Mouse (Mus musculus): ENCODE data around the gene Ebpl. TPM values are rescaled to one million over a fixed set of nuclear protein-coding genes. Genes with fewer than 3 reads are reported as not detected.
A peak's percentile ranks its signal among the peaks of the same experiment; 100 is the strongest.

The Ebpl gene
- polyA plus RNA-seq, 1 experiment = 2.1 TPM

DNA sequence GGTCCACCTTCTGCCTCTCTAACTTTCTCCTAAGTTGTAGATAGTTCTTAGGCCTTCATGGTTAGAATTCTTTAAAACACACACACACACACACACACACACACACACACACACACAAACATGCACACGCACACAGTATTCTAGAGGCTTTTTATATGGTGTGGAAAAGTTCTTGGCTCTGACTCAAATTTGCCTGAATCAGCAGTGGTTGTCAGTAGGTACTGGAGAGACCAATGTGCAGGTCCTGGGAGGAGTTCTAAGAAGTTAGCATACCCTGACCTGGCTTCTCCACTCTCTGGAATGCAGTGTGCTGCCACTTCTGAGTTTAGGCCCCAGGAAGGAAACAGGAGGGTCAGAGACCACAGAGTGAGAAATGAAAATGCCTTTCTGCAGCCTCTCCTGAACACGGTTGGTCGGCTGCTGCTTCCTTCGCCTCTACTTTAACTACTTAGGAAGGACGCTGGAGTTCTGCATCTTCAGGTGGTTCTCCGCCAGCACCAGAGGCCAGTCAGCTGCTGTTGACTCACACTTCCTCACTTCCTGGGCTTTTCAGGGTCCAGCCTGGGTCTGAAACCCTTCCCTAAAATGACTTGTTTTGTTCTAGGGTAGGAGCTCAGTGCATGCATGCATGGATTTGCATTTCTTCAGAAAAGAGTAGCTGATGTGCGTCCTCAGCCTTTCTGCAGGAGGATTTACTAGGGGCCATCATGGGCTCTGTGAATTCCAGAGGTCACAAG, 50.0 kb downstream of the Ebpl start:
- Histone ChIP-seq H3K4me3 (ENCODE audit: low read depth, low read length) (peak overlapping the region; percentile 16; the same call in 1 of the 2 replicates), H3K4me1 (ENCODE audit: control insufficient read depth, insufficient read depth, insufficient read length, low read length) (0 out of 2 replicates have a peak, but pooled peaks cover 2% of the 10 kb centered on the region), H3K27me3 (ENCODE audit: control insufficient read depth, insufficient read depth, low read length) (no peaks in the 10 kb centered on the region), H3K27ac (ENCODE audit: insufficient read depth, low read depth, low read length) (no peak overlapping the region), H3K36me3 (ENCODE audit: control insufficient read depth, insufficient read depth, low read length) (no peaks in the 10 kb centered on the region)
- no peak for TF ChIP-seq CTCF (IDR thresholded peaks at IDR 0.05; ENCODE audit: extremely low read depth, insufficient read length, insufficient replicate concordance, low read depth, low read length)
- TF ChIP-seq POLR2A (IDR thresholded peaks at IDR 0.05; ENCODE audit: low read depth, low read length) = no peak
- WGBS = 78% methylated on average over 7 of the region's 7 CpGs

- TF ChIP-seq POLR2A (IDR thresholded peaks at IDR 0.05; ENCODE audit: low read depth, low read length) (no peak), CTCF (IDR thresholded peaks at IDR 0.05; ENCODE audit: extremely low read depth, insufficient read length, insufficient replicate concordance, low read depth, low read length) (no peak)
- no peaks in the 10 kb centered on the region for H3K36me3 ChIP-seq (ENCODE audit: control insufficient read depth, insufficient read depth, low read length)
- peak within 1 kb of the TSS; percentile 16; the same call in 1 of the 2 replicates for H3K4me3 ChIP-seq (ENCODE audit: low read depth, low read length)
- 0 out of 2 replicates have a peak, but pooled peaks cover 2% of the 10 kb centered on the region for H3K4me1 ChIP-seq (ENCODE audit: control insufficient read depth, insufficient read depth, insufficient read length, low read length)
- 44% methylated on average over 6 of the region's 6 CpGs for WGBS
- H3K27me3 ChIP-seq (ENCODE audit: control insufficient read depth, insufficient read depth, low read length) = no peaks in the 10 kb centered on the region
- no peak within 1 kb of the TSS for H3K27ac ChIP-seq (ENCODE audit: insufficient read depth, low read depth, low read length)
Measured at GRCm38 (mm10) chr14:61309593-61309992, 50.6 kb downstream of the Ebpl start, which contains the start of gene Arl11. TSS of gene Arl11 (plus strand) at chr14:61309753.

DNA sequence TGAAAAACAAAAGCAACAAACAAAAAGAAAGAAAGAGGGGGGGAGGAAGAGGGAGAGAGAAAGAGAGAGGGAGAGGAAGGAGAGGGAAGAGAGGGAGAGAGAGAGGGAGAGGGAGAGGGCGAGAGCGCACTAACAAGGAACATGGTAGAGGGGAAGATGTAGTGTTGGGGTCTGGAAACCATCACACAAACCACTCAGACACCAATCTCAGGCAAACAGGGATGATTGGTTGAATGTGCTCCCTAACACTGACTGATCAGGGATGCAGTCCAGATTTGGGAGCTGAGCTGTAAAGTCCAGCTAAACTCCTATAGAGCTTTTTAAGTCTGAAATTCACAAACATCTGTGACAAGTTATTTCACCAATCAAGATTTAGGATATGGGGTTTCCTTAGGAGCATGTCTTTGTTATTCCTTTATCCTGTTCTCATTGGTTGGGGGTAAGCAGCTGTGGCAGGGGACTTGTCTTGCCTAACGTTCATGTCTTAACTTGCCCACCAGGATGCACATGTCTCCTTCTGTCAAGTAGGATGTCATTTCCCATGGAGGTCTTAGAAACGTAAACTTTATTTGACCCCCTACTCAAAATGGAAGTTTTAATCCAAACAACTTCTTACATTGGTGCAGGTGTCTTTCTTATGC, 56.1 kb downstream of the Ebpl start:
- WGBS = 72% methylated on average over 4 of the region's 4 CpGs
- Histone ChIP-seq H3K36me3 (ENCODE audit: control insufficient read depth, insufficient read depth, low read length) (no peaks in the 10 kb centered on the region), H3K27ac (ENCODE audit: insufficient read depth, low read depth, low read length) (no peak overlapping the region), H3K4me1 (ENCODE audit: control insufficient read depth, insufficient read depth, insufficient read length, low read length) (no peaks in the 10 kb centered on the region), H3K27me3 (ENCODE audit: control insufficient read depth, insufficient read depth, low read length) (no peaks in the 10 kb centered on the region), H3K4me3 (ENCODE audit: low read depth, low read length) (no peak overlapping the region)
- no peak for TF ChIP-seq POLR2A (IDR thresholded peaks at IDR 0.05; ENCODE audit: low read depth, low read length)
- no peak for TF ChIP-seq CTCF (IDR thresholded peaks at IDR 0.05; ENCODE audit: extremely low read depth, insufficient read length, insufficient replicate concordance, low read depth, low read length)

GRCm38 (mm10) chr14:61302428-61302827, 57.8 kb downstream of the Ebpl start:
- Histone ChIP-seq H3K4me3 (ENCODE audit: low read depth, low read length) (no peak overlapping the region), H3K27me3 (ENCODE audit: control insufficient read depth, insufficient read depth, low read length) (no peaks in the 10 kb centered on the region), H3K27ac (ENCODE audit: insufficient read depth, low read depth, low read length) (no peak overlapping the region), H3K4me1 (ENCODE audit: control insufficient read depth, insufficient read depth, insufficient read length, low read length) (no peaks in the 10 kb centered on the region), H3K36me3 (ENCODE audit: control insufficient read depth, insufficient read depth, low read length) (no peaks in the 10 kb centered on the region)
- TF ChIP-seq POLR2A (IDR thresholded peaks at IDR 0.05; ENCODE audit: low read depth, low read length) (no peak), CTCF (IDR thresholded peaks at IDR 0.05; ENCODE audit: extremely low read depth, insufficient read length, insufficient replicate concordance, low read depth, low read length) (no peak)
- 68% methylated on average over 2 of the region's 2 CpGs for WGBS

DNA sequence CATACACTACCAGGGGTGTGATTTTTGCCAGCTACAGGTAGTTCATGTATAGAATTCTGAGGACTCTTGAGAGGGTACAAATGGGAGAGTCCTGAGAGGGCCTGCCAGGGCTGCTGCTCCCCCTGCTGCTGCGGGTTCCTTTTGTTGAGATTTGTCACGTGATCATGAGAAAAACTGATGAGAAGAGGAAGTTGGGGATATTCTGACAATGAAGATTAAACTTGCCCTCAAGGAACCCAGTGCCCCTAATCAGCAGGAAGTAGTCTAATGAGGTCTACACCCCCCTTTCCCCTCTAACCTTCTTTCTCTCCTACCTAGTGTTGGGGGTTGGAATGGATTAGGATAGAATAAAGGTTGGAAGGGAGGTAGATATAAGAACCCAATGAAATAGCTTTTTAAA, 58.9 kb downstream of the Ebpl start:
- Histone ChIP-seq H3K27ac (ENCODE audit: insufficient read depth, low read depth, low read length) (no peak overlapping the region), H3K36me3 (ENCODE audit: control insufficient read depth, insufficient read depth, low read length) (no peaks in the 10 kb centered on the region), H3K27me3 (ENCODE audit: control insufficient read depth, insufficient read depth, low read length) (no peaks in the 10 kb centered on the region), H3K4me1 (ENCODE audit: control insufficient read depth, insufficient read depth, insufficient read length, low read length) (no peaks in the 10 kb centered on the region), H3K4me3 (ENCODE audit: low read depth, low read length) (no peak overlapping the region)
- TF ChIP-seq POLR2A (IDR thresholded peaks at IDR 0.05; ENCODE audit: low read depth, low read length) = no peak
- no peak for TF ChIP-seq CTCF (IDR thresholded peaks at IDR 0.05; ENCODE audit: extremely low read depth, insufficient read length, insufficient replicate concordance, low read depth, low read length)
- WGBS = 52% methylated on average over 2 of the region's 2 CpGs

GRCm38 (mm10) chr14:61299810-61300209, 60.4 kb downstream of the Ebpl start:
- Histone ChIP-seq H3K36me3 (ENCODE audit: control insufficient read depth, insufficient read depth, low read length) (no peaks in the 10 kb centered on the region), H3K27me3 (ENCODE audit: control insufficient read depth, insufficient read depth, low read length) (no peaks in the 10 kb centered on the region), H3K4me3 (ENCODE audit: low read depth, low read length) (no peak overlapping the region), H3K27ac (ENCODE audit: insufficient read depth, low read depth, low read length) (no peak overlapping the region), H3K4me1 (ENCODE audit: control insufficient read depth, insufficient read depth, insufficient read length, low read length) (no peaks in the 10 kb centered on the region)
- whole genome bisulfite sequencing = 88% methylated on average over 6 of the region's 6 CpGs
- TF ChIP-seq CTCF (IDR thresholded peaks at IDR 0.05; ENCODE audit: extremely low read depth, insufficient read length, insufficient replicate concordance, low read depth, low read length) (no peak), POLR2A (IDR thresholded peaks at IDR 0.05; ENCODE audit: low read depth, low read length) (no peak)

- H3K4me1 ChIP-seq (ENCODE audit: control insufficient read depth, insufficient read depth, insufficient read length, low read length) = no peaks in the 10 kb centered on the region
- 18% methylated on average over 6 of the region's 6 CpGs for WGBS
- H3K4me3 ChIP-seq (ENCODE audit: low read depth, low read length) = no peak overlapping the region
- no peaks in the 10 kb centered on the region for H3K36me3 ChIP-seq (ENCODE audit: control insufficient read depth, insufficient read depth, low read length)
- no peaks in the 10 kb centered on the region for H3K27me3 ChIP-seq (ENCODE audit: control insufficient read depth, insufficient read depth, low read length)
- H3K27ac ChIP-seq (ENCODE audit: insufficient read depth, low read depth, low read length) = no peak overlapping the region
- TF ChIP-seq CTCF (IDR thresholded peaks at IDR 0.05; ENCODE audit: extremely low read depth, insufficient read length, insufficient replicate concordance, low read depth, low read length) (peak; percentile 3; the same call in 1 of the 2 replicates), POLR2A (IDR thresholded peaks at IDR 0.05; ENCODE audit: low read depth, low read length) (no peak)
Measured at GRCm38 (mm10) chr14:61294738-61295079, 65.5 kb downstream of the Ebpl start.
